Mouse (Mus musculus) kidney, adult 18-20 months (tissue): ENCODE results near the gene Plekhf1.
A peak's percentile ranks its signal among the peaks of the same experiment; 100 is the strongest.

ENCODE experiments used
- DNase-seq: peaks from one replicate; pipeline ENCODE4 v3.0.0; 2021

Gene Plekhf1

DNA sequence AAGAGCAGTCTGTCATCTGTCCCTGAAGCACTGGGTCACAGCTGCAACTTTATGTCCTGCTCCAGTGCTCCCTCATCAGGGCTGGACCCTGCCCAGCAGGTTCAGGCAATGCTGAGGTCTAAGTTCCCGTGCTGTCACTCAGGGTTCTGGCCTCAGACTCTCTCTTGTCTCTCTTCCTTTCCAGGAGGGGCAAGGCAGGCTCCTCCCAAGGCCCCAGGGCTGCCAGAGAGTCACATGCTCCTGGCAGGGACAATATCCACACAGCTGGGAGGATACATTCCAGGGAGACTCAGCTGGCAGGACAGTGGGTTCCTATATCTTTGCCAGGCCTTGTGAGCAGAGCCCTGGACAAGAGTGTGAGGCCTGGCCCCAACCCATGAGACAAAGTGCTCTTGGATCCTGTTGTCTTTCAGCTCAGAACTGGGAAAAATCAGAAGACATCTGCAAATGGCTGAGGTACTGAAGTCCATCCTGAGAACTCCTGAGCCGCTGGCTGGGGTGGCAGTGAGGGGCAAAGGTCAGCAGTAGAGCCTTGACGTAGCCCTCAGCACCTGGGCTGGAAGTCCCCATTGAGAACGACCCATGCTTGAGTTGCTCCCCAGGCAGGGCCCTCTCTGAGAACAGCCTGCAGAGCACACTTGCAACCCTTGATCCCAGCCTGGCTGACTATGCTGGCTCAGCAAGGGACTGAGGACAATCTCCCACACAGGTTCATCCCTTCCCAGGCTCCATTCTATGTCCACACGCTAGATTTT, 10.2 kb downstream of the Plekhf1 start:
- DNase-seq = peak; percentile 94

DNA sequence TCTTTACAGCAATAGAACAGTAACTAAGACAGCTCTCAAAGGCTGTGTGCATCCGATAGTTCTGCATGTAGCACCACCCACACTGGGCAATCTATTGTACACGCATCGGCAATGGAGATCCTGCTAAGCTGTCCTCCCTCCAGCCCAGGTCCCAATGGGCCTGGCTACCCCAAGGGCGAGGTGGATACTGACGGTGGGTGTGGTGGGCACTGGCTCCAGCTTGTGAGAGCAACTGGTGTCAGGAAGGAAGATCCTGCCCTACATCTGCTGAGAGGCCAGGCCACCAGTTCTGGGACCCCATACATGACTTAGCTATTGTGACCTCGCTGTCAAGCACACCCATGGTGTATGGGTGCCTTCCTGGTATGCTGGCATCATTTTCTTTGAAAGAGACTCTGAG, 12.1 kb downstream of the Plekhf1 start:
- DNase-seq = no peak

DNA sequence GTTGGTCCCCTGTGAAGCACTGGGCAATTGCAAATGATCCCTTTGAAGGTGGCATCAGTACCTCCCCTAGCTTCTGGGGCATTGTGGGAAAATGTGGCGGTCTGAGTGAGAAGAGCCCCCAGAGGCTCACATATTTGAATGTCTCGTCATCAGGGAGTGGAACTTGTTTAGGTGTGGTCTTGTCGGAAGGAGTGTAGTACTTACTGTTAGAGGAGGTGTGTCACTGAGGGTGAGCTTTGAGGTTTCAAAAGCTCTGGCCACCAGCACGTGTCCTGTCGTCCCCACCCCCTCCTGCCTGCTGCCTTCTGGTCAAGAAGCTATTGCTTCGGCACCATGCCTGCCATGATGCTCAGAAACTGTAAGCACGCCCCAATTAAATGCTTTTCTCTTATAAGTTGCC, 12.5 kb downstream of the Plekhf1 start:
- DNase-seq = no peak

DNA sequence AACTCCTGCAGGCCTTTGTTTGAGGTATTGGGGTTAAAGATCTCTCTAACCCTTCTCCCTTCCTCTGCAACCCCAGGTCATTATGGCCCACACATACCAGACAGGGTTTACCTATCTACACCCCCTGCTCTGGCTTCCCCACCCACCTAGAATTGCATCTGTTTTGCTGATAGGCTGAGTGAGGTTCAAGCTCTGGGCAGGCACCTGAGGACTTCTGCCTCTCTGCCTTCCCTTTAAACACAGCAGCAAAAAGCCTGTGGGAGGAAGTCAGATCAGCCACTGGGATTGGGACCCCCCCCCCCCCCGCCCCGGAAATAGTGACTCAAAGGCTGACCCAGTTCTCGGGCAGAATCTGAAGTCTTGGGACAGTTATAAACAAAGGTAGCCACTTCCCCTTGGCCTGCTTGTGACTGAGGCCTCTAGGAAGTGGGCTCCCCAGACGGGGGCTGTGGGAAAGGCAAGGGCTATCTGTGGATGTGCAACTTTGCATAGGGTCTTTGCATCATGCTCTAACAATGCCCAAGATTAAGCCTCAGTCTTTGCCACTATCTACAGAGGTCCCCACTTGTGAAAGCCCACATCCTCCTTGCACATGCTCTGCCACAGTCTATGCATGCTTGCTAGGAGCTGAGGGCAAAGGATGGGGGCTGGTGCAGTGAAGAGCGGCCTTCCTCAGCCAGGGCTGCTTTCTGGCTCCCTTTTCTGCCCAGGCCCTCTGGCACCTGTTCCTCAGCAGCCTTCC, 13.2 kb downstream of the Plekhf1 start:
- DNase-seq = no peak

DNA sequence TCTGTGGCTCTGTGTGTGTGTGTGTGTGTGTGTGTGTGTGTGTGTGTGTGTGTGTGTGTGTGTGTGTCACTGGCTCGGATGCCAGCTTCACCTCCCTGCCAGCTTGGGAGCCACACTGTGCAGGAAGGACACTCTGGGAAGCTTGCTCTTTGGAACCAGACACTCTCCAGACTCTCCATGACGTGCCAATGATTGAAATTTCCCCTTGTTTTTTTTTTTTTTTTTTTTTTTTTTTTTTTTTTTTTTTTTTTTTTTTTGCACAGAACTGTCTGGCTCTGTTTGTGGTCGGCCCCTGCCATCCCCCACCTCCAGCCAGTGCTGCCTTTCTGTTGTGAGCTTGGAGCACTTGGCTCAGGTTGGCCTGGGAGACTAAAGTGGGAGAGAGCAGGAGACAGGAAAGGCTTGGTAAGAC, 15.2 kb downstream of the Plekhf1 start:
- no peak for DNase-seq

DNA sequence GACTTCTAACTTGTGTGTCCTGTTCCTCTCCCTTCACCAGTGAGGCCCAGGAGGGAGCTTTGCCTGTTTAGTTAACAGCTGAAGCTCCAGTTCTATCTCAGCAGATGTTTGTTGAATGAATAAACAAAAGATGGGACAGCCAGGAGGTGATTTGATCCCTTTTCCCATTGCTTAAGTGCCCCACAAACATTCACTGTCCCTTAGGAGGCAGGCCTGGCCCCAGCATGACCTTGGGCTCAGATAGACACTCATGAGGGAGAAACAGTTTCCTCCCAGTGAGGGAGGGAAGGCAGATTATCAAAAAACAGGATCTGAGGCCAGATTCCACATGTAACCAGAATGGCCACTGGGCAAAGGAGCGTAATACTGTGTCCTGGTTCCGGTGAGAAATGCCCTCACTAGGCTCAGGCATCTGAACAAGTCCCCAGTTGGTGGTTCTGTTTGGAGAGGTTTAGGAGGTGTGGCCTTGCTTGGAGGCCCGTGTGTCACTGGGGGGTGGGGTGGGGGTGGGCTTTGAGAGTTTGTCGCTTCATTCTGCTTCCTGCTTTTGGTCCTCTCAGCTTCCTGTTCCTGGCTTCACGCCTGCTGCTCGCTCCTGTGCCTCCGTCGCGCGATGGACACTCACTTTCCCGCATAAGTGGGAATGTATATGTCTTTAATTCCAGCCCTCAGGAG, 18.2 kb downstream of the Plekhf1 start:
- DNase-seq = no peak

DNA sequence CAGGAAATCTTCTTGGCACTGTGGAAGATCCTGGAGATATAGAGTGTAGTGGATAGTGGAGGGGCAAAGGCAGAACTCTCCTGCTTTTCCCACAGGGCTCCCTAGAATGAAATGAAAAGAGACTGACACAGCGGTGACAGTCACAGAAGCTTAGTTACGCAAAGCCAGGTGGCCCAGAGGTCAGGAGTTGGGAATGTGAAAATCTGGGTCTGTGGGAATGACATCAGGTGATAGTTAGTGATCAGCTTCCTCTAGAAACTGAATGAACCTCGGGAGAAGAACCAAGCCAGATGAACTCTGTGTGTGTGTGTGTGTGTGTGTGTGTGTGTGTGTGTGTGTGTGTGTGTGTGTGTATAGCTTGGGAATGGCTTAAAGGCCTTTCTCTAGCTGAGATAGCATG, 18.8 kb downstream of the Plekhf1 start:
- DNase-seq = no peak

DNA sequence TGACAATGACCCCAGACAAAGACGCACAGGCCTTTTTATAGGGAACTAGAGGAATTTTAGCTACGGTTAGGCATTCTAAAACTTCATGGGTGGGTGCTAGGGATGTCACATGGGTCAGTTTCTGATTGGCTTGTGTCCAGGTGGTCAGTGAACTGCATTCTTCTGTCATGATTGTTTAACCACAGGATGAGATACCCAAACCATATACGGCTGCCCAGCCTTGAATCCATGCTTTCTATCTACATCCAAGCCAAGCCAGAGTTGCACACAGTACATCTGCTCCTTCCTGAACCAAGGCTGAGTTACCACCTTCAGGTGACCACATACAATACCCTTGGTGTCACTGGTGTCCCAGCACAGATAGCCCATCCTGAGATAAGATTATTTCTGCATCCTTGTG, 21.3 kb downstream of the Plekhf1 start:
- no peak for DNase-seq

DNA sequence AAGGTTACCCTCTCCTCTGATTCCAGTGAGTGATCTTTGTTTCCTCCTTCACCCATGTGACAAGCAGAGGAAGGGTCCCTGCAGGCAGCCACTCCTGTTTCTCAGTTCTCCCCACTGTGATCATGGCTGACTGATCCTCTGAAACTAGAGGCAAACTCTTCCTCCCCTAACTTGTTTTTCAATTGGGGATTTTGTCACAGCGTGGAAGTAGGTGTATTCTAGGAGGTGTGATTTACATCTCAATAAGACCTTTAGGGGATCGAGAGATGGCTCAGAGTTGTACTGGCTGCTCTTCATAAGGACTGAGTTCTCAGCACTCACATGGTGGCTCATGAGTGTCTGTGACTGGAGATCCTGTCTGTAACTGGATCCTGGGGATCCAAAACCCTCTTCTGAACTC, 22.0 kb downstream of the Plekhf1 start:
- DNase-seq = no peak

DNA sequence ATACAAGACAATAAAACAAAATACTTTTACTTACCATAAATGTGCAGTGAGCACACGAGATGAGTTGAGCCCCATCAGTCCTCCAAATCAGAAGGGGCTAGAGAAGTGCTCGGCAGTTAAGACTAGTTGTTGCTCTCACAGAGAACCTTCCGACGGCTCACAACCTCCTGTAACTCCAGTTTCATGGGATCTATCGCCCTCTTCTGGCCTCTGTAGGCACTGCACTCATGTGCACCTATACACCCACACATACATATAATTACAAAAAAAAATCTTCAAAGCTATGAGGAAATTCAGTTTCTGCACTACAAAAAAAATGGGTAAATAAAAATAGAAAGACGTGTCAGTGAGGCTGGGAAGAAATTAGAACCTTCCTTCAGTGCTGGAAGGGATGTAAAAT, 23.5 kb downstream of the Plekhf1 start:
- DNase-seq = no peak

DNA sequence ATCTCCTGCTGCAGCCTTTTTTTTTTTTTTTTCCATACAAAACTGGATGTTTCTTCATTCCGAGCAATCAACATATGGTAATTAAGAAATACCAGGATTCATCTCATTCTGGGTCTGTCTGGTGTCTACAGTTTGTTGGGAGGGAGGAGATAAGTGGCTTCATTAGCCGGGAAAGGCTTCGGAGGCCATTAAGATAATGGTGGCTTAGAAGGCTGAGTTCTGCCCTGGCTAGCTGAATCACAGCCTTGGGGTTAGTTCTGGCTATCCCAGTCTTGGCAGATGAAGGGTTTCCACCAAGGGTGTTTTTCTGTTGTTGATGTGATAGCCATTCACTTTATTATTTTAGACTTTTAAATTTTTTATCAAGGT, 26.5 kb downstream of the Plekhf1 start:
- DNase-seq = no peak

DNA sequence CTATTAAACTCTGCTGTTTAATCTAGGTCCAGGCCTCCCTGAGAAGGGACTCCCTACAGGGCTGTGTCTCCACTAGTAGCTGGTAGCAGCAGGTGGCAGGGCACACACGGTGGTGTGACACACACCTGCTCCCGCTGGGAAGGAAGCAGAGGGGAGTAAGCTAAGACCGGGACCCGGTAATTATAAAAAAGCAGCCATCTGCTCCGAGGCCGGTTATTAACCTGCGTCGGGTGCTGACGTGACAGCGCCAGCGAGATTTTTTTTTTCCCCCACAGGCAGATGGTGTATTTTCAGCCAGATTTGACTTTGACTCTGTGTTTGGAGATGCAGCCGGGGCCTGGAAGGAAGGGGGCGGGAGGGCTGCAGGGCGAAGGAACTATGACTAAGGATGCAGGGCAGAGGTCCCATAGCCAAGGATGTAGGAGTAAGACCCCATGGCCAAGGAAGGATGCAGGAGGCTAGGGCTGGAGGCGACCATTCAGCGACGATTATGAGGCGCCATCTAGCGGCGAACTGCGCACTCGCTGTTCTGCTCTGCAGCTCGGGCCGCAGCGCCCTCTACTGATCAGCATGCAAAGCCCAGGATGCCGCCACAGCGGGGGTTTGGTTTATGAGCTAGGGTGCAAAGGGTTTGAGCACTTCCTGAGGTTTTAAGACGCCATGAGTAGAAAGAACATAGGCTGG, 27.1 kb downstream of the Plekhf1 start:
- peak; percentile 87 for DNase-seq

DNA sequence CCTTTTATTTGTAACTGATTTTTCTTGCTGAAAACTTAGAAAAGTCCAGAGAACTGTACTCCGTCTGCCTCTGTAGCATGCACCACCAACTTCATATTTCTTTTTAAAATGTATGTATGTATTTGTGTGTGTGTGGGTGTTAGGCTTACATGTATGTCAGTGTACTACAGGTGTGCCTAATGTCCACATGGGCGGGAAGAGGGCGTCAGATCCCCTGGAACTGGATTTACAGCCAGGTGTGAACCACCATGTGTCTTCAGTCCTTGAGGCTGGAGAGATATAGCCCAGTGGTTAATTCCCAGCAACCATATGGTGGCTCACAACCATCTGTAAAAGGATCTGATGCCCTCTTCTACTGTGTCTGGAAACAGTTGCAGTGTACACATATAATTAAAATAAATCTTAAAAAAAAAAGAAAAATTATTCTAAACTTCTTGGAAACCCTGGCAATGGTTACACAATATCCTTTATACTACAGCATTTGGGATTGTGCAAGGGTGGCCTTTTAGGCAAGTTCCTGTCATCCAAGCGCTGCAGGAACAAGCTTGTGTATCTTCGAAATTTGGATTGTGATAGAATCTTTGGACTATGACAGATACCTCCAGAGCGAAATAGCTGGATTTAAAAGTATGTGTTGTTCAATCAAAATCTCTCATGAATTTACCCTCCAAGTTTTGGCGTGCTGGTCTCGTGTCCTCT, 27.8 kb downstream of the Plekhf1 start:
- DNase-seq = no peak

DNA sequence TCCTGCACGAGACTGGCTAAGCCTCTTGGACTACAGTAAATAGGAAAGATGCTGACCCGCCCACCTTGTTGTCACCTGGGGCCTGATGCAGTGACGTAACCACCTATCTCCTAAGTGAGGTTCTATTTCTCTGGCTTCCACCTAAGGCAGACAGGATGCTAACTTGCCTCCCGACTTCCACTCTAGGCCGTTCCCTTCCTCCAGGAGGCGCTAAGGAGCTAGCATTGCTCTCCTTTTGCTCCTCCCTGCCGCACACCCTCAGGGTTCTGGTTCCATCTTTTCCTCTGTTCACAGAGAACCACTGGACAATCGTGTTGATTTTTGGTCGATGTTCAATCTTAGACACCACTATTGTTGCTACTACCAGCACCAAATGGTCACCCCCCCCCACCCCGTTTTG, 36.2 kb downstream of the Plekhf1 start:
- no peak for DNase-seq

DNA sequence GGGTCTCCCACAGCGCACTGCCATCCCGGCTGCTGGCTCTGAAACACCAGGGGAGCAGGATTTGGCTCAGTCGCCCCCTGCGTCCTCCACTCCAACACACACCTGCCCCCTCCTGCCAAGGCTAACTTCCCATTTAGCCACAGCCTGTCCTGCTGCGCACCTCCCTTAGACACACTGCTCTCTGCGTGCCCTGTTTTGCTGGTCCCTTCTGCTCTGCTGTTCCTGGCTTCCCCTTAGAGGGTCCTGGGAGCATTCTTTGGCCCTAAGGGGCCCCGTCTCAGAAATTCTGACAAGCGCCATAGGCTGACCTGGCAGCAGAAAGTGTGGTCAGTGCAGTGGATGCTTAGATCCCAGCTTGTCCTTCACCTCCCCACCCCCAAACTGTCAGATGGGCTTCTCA, 36.7 kb downstream of the Plekhf1 start:
- DNase-seq = no peak

DNA sequence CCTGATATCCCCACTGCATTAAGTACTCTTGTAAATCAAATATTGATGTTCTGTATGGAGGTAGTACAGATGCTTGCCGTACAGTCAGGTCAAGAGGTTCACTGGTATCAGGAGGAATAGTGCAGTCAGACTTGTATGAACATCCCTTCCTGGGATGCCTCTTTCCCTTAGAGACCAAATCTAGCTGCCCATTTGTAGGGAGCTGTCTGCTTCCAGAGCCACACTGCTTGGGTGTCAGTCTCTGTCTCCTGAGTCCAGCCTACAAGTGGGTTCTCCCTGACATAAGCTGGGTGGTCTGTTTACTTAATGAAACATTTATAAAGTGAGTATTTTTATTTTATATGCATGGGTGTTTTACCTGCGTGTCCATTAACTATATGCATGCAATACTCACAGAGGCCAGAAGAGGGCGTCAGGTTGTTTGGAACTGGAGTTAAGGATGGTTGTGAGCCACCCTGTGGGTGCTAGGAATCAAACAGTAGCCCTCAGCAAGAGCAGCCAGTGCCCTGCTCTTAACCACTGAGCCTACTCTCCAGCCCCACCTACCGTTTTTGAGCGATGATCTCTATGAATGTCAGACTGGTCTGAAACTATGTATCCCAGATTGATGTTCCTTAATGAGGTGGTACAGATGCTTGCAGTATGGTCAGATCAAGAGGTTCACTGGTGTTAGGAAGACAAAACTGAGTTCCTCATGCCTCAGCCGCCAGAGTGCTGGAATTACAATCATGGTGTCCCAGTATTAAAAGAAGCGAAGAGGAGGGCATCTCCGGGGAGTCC, 37.6 kb downstream of the Plekhf1 start:
- DNase-seq = no peak

DNA sequence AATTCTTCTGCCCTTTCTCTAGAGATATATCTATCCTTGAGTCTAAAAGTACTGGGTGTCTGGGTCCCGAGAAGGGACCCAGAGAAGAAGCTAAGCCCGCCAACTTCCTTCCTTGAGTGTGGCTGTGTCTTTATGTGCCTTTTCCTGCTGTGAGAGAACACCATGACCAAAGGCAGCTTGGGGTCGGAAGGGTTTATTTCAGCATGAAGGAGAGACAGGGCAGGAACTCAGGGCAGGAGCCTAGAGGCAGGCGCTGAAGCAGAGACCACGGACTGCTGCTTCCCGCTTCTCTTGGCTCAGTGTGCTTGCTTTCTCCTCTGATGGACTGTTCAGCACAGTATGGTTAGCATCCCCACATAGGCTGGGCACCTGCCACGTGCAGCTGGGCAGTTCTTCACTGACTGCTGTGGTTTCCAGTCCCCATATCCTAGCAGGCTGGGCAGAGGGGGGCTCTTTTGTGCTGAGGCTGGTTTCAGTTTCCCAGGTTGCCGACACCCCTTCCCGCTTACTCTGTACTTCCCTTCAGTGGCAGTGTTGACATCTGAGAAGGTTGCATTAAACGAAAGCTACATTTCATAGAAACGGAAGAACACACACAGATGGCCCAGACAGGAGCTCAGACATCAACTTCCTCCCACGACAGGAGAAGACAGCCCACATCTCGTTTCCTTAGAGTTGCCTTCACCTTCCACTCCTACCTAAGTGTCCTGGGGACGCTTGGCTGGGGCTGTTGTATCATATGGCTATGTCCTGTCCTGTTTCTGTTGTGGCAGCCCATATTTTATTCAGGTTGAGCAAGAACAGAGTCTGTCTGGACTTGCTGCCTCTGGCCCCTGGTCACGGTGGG, 38.5 kb downstream of the Plekhf1 start:
- no peak for DNase-seq

DNA sequence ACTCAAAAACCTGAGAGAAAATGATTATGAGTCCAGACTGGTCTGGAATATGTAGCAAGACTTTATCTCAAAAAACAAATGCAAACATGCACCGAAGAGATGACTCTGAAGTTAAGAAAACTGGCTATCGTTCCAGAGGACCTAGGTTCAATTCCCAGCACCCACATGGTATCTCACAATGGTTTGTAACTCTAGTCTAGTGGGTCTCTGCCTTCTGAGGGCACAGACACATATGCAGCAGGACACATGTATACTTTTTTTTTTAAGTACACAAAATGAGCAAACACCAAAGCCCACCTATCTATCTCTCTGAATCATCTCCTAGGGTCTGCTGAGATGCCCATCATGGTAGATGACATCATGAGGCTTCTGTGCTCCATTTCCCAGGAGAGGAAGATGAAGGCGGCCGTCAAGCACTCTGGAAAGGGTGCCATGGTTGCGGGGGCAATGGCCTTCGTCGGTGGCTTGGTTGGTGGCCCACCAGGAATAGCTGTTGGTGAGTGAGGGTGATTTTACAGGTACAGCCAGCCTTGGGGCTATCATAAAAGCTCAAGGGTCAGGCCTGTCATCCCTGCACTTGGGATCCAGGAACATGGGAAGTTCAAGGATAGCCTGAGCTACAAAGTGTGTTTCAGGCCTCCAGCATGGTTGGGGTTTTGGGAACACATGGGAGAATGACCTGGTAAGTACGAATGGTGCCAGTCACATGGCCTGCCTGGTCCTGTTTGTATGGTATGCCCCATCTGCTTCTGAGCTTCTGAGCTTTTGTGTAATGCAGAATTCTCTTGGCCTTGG, 39.3 kb downstream of the Plekhf1 start:
- DNase-seq = no peak

DNA sequence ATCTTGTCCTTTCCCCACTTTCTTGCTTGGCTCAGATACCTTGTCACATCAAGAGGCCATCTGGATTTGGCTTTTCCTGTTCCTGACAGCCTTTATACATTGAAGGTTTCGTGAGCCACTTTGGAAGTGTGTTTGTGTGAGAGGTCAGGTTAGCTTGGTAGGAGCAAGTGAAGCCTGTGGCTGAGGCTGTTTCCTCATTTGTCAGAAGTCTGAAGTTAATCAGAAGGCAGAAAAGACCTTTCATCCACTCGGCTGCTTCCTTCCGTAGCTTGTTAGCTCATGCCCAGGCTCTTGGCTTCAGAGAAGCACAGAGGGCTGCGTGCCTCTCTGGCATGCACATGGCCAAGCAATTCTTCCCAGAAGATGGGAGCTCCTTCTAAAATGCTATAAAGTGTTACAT, 40.0 kb downstream of the Plekhf1 start:
- DNase-seq = no peak

DNA sequence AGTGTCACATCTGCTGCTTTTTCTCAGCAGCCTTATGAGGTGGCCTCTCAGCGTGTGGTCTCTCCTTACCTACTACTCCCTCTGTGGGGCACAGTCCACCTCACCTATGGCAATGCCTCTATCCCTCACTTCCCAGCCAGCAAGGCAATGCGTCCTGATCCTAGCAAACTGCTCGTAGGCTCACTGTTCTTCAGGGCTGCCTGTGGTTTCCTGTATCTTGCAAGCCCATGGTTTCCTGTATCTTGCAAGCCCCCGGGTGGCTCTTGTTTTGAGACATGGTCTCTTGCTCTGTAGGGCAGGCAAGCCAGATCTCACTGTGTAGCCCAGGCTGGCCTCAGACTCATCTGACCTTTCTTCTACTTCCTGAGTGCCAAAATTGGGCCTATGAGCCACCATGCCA, 41.0 kb downstream of the Plekhf1 start:
- DNase-seq = no peak
